Mouse (Mus musculus): ENCODE data around the gene Swsap1. TPM values are rescaled to one million over a fixed set of nuclear protein-coding genes. Genes with fewer than 3 reads are reported as not detected.

The Swsap1 gene
- polyA plus RNA-seq, 1 experiment from 2014 or later: 4.6 TPM

GRCm38 (mm10) chr9:21925506-21925905, 30.0 kb upstream of the Swsap1 start:
- ATAC-seq: no peak
- Histone ChIP-seq H3K9ac (ENCODE audit: low read depth, low read length) (no peak overlapping the region), H3K4me2 (replicated peaks; ENCODE audit: low read depth) (no peak overlapping the region), H3K4me1 (replicated peaks; ENCODE audit: control insufficient read depth, insufficient read depth, low read length) (peaks cover 5% of the 10 kb centered on the region; the same call in 1 of the 2 replicates), H3K36me3 (ENCODE audit: control insufficient read depth, insufficient read depth) (no peaks in the 10 kb centered on the region; the same call in 1 of the 2 replicates), H3K9me3 (ENCODE audit: control insufficient read depth) (no peaks in the 10 kb centered on the region), H3K27ac (ENCODE audit: low read depth, low read length) (no peak overlapping the region), H3K4me3 (ENCODE audit: low read depth, low read length) (no peak overlapping the region), H3K27me3 (replicated peaks; ENCODE audit: control insufficient read depth, insufficient read depth, low read length) (no peaks in the 10 kb centered on the region)
- no peak for TF ChIP-seq CTCF (IDR thresholded peaks at IDR 0.05; ENCODE audit: low read depth)
- WGBS: 97% methylated on average over 1 of the region's 1 CpGs

GRCm38 (mm10) chr9:21926155-21926554, 29.4 kb upstream of the Swsap1 start:
- WGBS: 50% methylated on average over 6 of the region's 6 CpGs
- no peak overlapping the region for H3K9ac ChIP-seq (ENCODE audit: low read depth, low read length)
- no peaks in the 10 kb centered on the region; the same call in 1 of the 2 replicates for H3K36me3 ChIP-seq (ENCODE audit: control insufficient read depth, insufficient read depth)
- no peaks in the 10 kb centered on the region for H3K27me3 ChIP-seq (replicated peaks; ENCODE audit: control insufficient read depth, insufficient read depth, low read length)
- H3K4me1 ChIP-seq (replicated peaks; ENCODE audit: control insufficient read depth, insufficient read depth, low read length): peaks cover 5% of the 10 kb centered on the region; the same call in 1 of the 2 replicates
- no peak for ATAC-seq
- peak overlapping the region; percentile 54; the same call in 1 of the 2 replicates for H3K4me3 ChIP-seq (ENCODE audit: low read depth, low read length)
- H3K9me3 ChIP-seq (ENCODE audit: control insufficient read depth): no peaks in the 10 kb centered on the region
- TF ChIP-seq CTCF (IDR thresholded peaks at IDR 0.05; ENCODE audit: low read depth): no peak
- peak overlapping the region; percentile 70 for H3K4me2 ChIP-seq (replicated peaks; ENCODE audit: low read depth)
- no peak overlapping the region; the same call in 1 of the 2 replicates for H3K27ac ChIP-seq (ENCODE audit: low read depth, low read length)

GRCm38 (mm10) chr9:21926784-21927183, 28.8 kb upstream of the Swsap1 start:
- H3K4me2 ChIP-seq (replicated peaks; ENCODE audit: low read depth): peak overlapping the region; percentile 70
- TF ChIP-seq CTCF (IDR thresholded peaks at IDR 0.05; ENCODE audit: low read depth): no peak
- peak overlapping the region; percentile 29; the same call in 1 of the 2 replicates for H3K27ac ChIP-seq (ENCODE audit: low read depth, low read length)
- peak overlapping the region; percentile 54 for H3K4me3 ChIP-seq (ENCODE audit: low read depth, low read length)
- no peaks in the 10 kb centered on the region for H3K9me3 ChIP-seq (ENCODE audit: control insufficient read depth)
- WGBS: 2% methylated on average over 6 of the region's 6 CpGs
- no peaks in the 10 kb centered on the region; the same call in 1 of the 2 replicates for H3K36me3 ChIP-seq (ENCODE audit: control insufficient read depth, insufficient read depth)
- no peak for ATAC-seq
- no peaks in the 10 kb centered on the region for H3K27me3 ChIP-seq (replicated peaks; ENCODE audit: control insufficient read depth, insufficient read depth, low read length)
- peaks cover 5% of the 10 kb centered on the region; the same call in 1 of the 2 replicates for H3K4me1 ChIP-seq (replicated peaks; ENCODE audit: control insufficient read depth, insufficient read depth, low read length)
- peak overlapping the region; percentile 50 for H3K9ac ChIP-seq (ENCODE audit: low read depth, low read length)

- Histone ChIP-seq H3K9me3 (ENCODE audit: control insufficient read depth) (no peaks in the 10 kb centered on the region), H3K4me3 (ENCODE audit: low read depth, low read length) (peak within 1 kb of the TSS; percentile 54), H3K36me3 (ENCODE audit: control insufficient read depth, insufficient read depth) (no peaks in the 10 kb centered on the region; the same call in 1 of the 2 replicates), H3K27me3 (replicated peaks; ENCODE audit: control insufficient read depth, insufficient read depth, low read length) (no peaks in the 10 kb centered on the region), H3K4me1 (replicated peaks; ENCODE audit: control insufficient read depth, insufficient read depth, low read length) (peaks cover 5% of the 10 kb centered on the region; the same call in 1 of the 2 replicates), H3K4me2 (replicated peaks; ENCODE audit: low read depth) (peak within 1 kb of the TSS; percentile 70), H3K27ac (ENCODE audit: low read depth, low read length) (peak within 1 kb of the TSS; percentile 29; the same call in 1 of the 2 replicates), H3K9ac (ENCODE audit: low read depth, low read length) (peak within 1 kb of the TSS; percentile 50)
- peak; percentile 98 for ATAC-seq
- under 1% methylated on average over 28 of the region's 28 CpGs for WGBS
- TF ChIP-seq CTCF (IDR thresholded peaks at IDR 0.05; ENCODE audit: low read depth): no peak
These were observed 28.3 kb upstream of the Swsap1 start, which contains the start of the genes Ccdc159 and Tmem205 for GRCm38 (mm10) chr9:21927208-21927753. Ccdc159 (plus strand) TSS chr9:21927471. Tmem205 (minus strand) TSS chr9:21927556.

GRCm38 (mm10) chr9:21929208-21929607, 26.3 kb upstream of the Swsap1 start:
- 91% methylated on average over 3 of the region's 3 CpGs for WGBS
- H3K27ac ChIP-seq (ENCODE audit: low read depth, low read length): no peak overlapping the region
- no peaks in the 10 kb centered on the region; the same call in 1 of the 2 replicates for H3K36me3 ChIP-seq (ENCODE audit: control insufficient read depth, insufficient read depth)
- H3K4me1 ChIP-seq (replicated peaks; ENCODE audit: control insufficient read depth, insufficient read depth, low read length): peaks cover 5% of the 10 kb centered on the region; the same call in 1 of the 2 replicates
- ATAC-seq: no peak
- no peak overlapping the region for H3K4me2 ChIP-seq (replicated peaks; ENCODE audit: low read depth)
- no peaks in the 10 kb centered on the region for H3K9me3 ChIP-seq (ENCODE audit: control insufficient read depth)
- H3K4me3 ChIP-seq (ENCODE audit: low read depth, low read length): no peak overlapping the region
- TF ChIP-seq CTCF (IDR thresholded peaks at IDR 0.05; ENCODE audit: low read depth): no peak
- no peaks in the 10 kb centered on the region for H3K27me3 ChIP-seq (replicated peaks; ENCODE audit: control insufficient read depth, insufficient read depth, low read length)
- no peak overlapping the region for H3K9ac ChIP-seq (ENCODE audit: low read depth, low read length)

GRCm38 (mm10) chr9:21932006-21932405, 23.5 kb upstream of the Swsap1 start:
- no peak overlapping the region for H3K4me2 ChIP-seq (replicated peaks; ENCODE audit: low read depth)
- no peak overlapping the region for H3K27ac ChIP-seq (ENCODE audit: low read depth, low read length)
- H3K4me3 ChIP-seq (ENCODE audit: low read depth, low read length): no peak overlapping the region
- TF ChIP-seq CTCF (IDR thresholded peaks at IDR 0.05; ENCODE audit: low read depth): no peak
- no peaks in the 10 kb centered on the region for H3K9me3 ChIP-seq (ENCODE audit: control insufficient read depth)
- no peak overlapping the region for H3K9ac ChIP-seq (ENCODE audit: low read depth, low read length)
- no peak for ATAC-seq
- H3K36me3 ChIP-seq (ENCODE audit: control insufficient read depth, insufficient read depth): no peaks in the 10 kb centered on the region
- no peaks in the 10 kb centered on the region for H3K27me3 ChIP-seq (replicated peaks; ENCODE audit: control insufficient read depth, insufficient read depth, low read length)
- no peaks in the 10 kb centered on the region for H3K4me1 ChIP-seq (replicated peaks; ENCODE audit: control insufficient read depth, insufficient read depth, low read length)
- WGBS: 56% methylated on average over 2 of the region's 2 CpGs

Data from intestine, postnatal 0 days (tissue).